Comparison of ENCODE assay signal across 15 mouse cellular contexts in genomic region chr17:74331049-74331676, GRCm38 (mm10).
"Had no signal": no experiment of that assay in that cellular context is flagged by ENCODE, and none has a peak within 500 bp of the region (broad histone marks: within the 10 kb centered on the region; RNA-seq: fewer than 3 reads in every experiment).

No protein-coding gene starts in this region.

- H3K27ac ChIP-seq: left cerebral cortex, adult 2 months; limb, embryonic 15.5 days; lung, embryonic 15.5 days; macrophage; midbrain, embryonic 15.5 days; neural tube, embryonic 12.5 days; stomach, embryonic 15.5 days had no signal

- H3K4me1 ChIP-seq: limb, embryonic 15.5 days; lung, embryonic 15.5 days; megakaryocyte, embryonic 14.5 days; midbrain, embryonic 15.5 days; neural tube, embryonic 12.5 days; stomach, embryonic 15.5 days had no signal

- H3K27me3 ChIP-seq: limb, embryonic 15.5 days; lung, embryonic 15.5 days; megakaryocyte, embryonic 14.5 days; midbrain, embryonic 15.5 days; neural tube, embryonic 12.5 days; stomach, embryonic 15.5 days had no signal

- H3K9ac ChIP-seq: limb, embryonic 15.5 days; lung, embryonic 15.5 days; midbrain, embryonic 15.5 days; neural tube, embryonic 12.5 days; stomach, embryonic 15.5 days had no signal

- DNase-seq: kidney, postnatal 25 days; lung, postnatal 14 days; right cerebral cortex, postnatal 4 days; thymus, adult 2 months; thymus, postnatal 25 days had no signal

- H3K4me3 ChIP-seq: left cerebral cortex, adult 2 months; limb, embryonic 15.5 days; lung, embryonic 15.5 days; megakaryocyte, embryonic 14.5 days; midbrain, embryonic 15.5 days; neural tube, embryonic 12.5 days; stomach, embryonic 15.5 days had no signal

- H3K36me3 ChIP-seq: limb, embryonic 15.5 days; lung, embryonic 15.5 days; midbrain, embryonic 15.5 days; neural tube, embryonic 12.5 days; stomach, embryonic 15.5 days had no signal

- ATAC-seq: intestine, postnatal 0 days; midbrain, embryonic 15.5 days had no signal

- H3K9me3 ChIP-seq: limb, embryonic 15.5 days; lung, embryonic 15.5 days; megakaryocyte, embryonic 14.5 days; midbrain, embryonic 15.5 days; neural tube, embryonic 12.5 days; stomach, embryonic 15.5 days had no signal

- H3K4me2 ChIP-seq: limb, embryonic 15.5 days; lung, embryonic 15.5 days; midbrain, embryonic 11.5 days; midbrain, embryonic 15.5 days; neural tube, embryonic 12.5 days; stomach, embryonic 15.5 days had no signal
